Mouse (Mus musculus): ENCODE data around the gene Nbas. TPM values are rescaled to one million over a fixed set of nuclear protein-coding genes. Genes with fewer than 3 reads are reported as not detected.

Gene Nbas
- polyA plus RNA-seq, 1 experiment from 2014 or later: 12.9 TPM

GRCm38 (mm10) chr12:13597026-13597425, 328.1 kb downstream of the Nbas start:
- Histone ChIP-seq H3K27ac (ENCODE audit: low read length) (no peak overlapping the region), H3K9ac (replicated peaks; ENCODE audit: low read length) (no peak overlapping the region), H3K9me3 (ENCODE audit: low read length) (no peaks in the 10 kb centered on the region), H3K4me2 (replicated peaks; ENCODE audit: low read depth, low read length) (no peak overlapping the region), H3K4me1 (ENCODE audit: insufficient read depth, low read length) (peaks cover 6% of the 10 kb centered on the region; the same call in 1 of the 2 replicates), H3K27me3 (ENCODE audit: insufficient read depth, low read length) (no peaks in the 10 kb centered on the region), H3K4me3 (ENCODE audit: low read length) (no peak overlapping the region), H3K36me3 (ENCODE audit: insufficient read depth, low read length) (no peaks in the 10 kb centered on the region)
- ATAC-seq (ENCODE audit: low FRiP score, low TSS enrichment): no peak
- 76% methylated on average over 2 of the region's 2 CpGs for WGBS

- Histone ChIP-seq H3K9ac (replicated peaks; ENCODE audit: low read length) (no peak overlapping the region), H3K4me3 (ENCODE audit: low read length) (no peak overlapping the region), H3K36me3 (ENCODE audit: insufficient read depth, low read length) (no peaks in the 10 kb centered on the region), H3K9me3 (ENCODE audit: low read length) (no peaks in the 10 kb centered on the region), H3K27me3 (ENCODE audit: insufficient read depth, low read length) (no peaks in the 10 kb centered on the region), H3K4me2 (replicated peaks; ENCODE audit: low read depth, low read length) (no peak overlapping the region), H3K4me1 (ENCODE audit: insufficient read depth, low read length) (peaks cover 6% of the 10 kb centered on the region; the same call in 1 of the 2 replicates), H3K27ac (ENCODE audit: low read length) (no peak overlapping the region; the same call in 1 of the 2 replicates)
- WGBS: 21% methylated on average over 4 of the region's 4 CpGs
- peak; percentile 64; the same call in 1 of the 2 replicates for ATAC-seq (ENCODE audit: low FRiP score, low TSS enrichment)
Observed at GRCm38 (mm10) chr12:13598545-13598944, 329.6 kb downstream of the Nbas start.

GRCm38 (mm10) chr12:13602414-13602813, 333.5 kb downstream of the Nbas start:
- Histone ChIP-seq H3K4me2 (replicated peaks; ENCODE audit: low read depth, low read length) (no peak overlapping the region), H3K4me1 (ENCODE audit: insufficient read depth, low read length) (peaks cover 6% of the 10 kb centered on the region; the same call in 1 of the 2 replicates), H3K36me3 (ENCODE audit: insufficient read depth, low read length) (no peaks in the 10 kb centered on the region), H3K27me3 (ENCODE audit: insufficient read depth, low read length) (no peaks in the 10 kb centered on the region), H3K4me3 (ENCODE audit: low read length) (no peak overlapping the region), H3K27ac (ENCODE audit: low read length) (no peak overlapping the region), H3K9ac (replicated peaks; ENCODE audit: low read length) (no peak overlapping the region), H3K9me3 (ENCODE audit: low read length) (no peaks in the 10 kb centered on the region)
- ATAC-seq (ENCODE audit: low FRiP score, low TSS enrichment): no peak

- no peak overlapping the region for H3K9ac ChIP-seq (replicated peaks; ENCODE audit: low read length)
- H3K27ac ChIP-seq (ENCODE audit: low read length): no peak overlapping the region
- no peak for ATAC-seq (ENCODE audit: low FRiP score, low TSS enrichment)
- no peaks in the 10 kb centered on the region for H3K36me3 ChIP-seq (ENCODE audit: insufficient read depth, low read length)
- no peaks in the 10 kb centered on the region for H3K27me3 ChIP-seq (ENCODE audit: insufficient read depth, low read length)
- no peak overlapping the region for H3K4me3 ChIP-seq (ENCODE audit: low read length)
- H3K4me1 ChIP-seq (ENCODE audit: insufficient read depth, low read length): no peaks in the 10 kb centered on the region
- 80% methylated on average over 2 of the region's 2 CpGs for WGBS
- no peak overlapping the region for H3K4me2 ChIP-seq (replicated peaks; ENCODE audit: low read depth, low read length)
- no peaks in the 10 kb centered on the region for H3K9me3 ChIP-seq (ENCODE audit: low read length)
Observed at GRCm38 (mm10) chr12:13607021-13607420, 338.1 kb downstream of the Nbas start.

- H3K27ac ChIP-seq (ENCODE audit: low read length): no peak overlapping the region
- no peak overlapping the region for H3K4me3 ChIP-seq (ENCODE audit: low read length)
- H3K9me3 ChIP-seq (ENCODE audit: low read length): no peaks in the 10 kb centered on the region
- no peak overlapping the region for H3K9ac ChIP-seq (replicated peaks; ENCODE audit: low read length)
- no peak overlapping the region for H3K4me2 ChIP-seq (replicated peaks; ENCODE audit: low read depth, low read length)
- WGBS: 84% methylated on average over 11 of the region's 11 CpGs
- no peaks in the 10 kb centered on the region for H3K36me3 ChIP-seq (ENCODE audit: insufficient read depth, low read length)
- no peaks in the 10 kb centered on the region for H3K4me1 ChIP-seq (ENCODE audit: insufficient read depth, low read length)
- no peak for ATAC-seq (ENCODE audit: low FRiP score, low TSS enrichment)
- H3K27me3 ChIP-seq (ENCODE audit: insufficient read depth, low read length): no peaks in the 10 kb centered on the region
Observed at GRCm38 (mm10) chr12:13609027-13609426, 340.1 kb downstream of the Nbas start.

- ATAC-seq (ENCODE audit: low FRiP score, low TSS enrichment): no peak
- 16% methylated on average over 2 of the region's 2 CpGs for WGBS
- no peaks in the 10 kb centered on the region for H3K9me3 ChIP-seq (ENCODE audit: low read length)
Observed at GRCm38 (mm10) chr12:13613041-13613440, 344.1 kb downstream of the Nbas start.

GRCm38 (mm10) chr12:13615661-13616060, 346.7 kb downstream of the Nbas start:
- no peaks in the 10 kb centered on the region for H3K9me3 ChIP-seq (ENCODE audit: low read length)
- no peak overlapping the region for H3K27ac ChIP-seq (ENCODE audit: low read length)
- 82% methylated on average over 7 of the region's 7 CpGs for WGBS
- H3K27me3 ChIP-seq (ENCODE audit: insufficient read depth, low read length): no peaks in the 10 kb centered on the region
- H3K36me3 ChIP-seq (ENCODE audit: insufficient read depth, low read length): no peaks in the 10 kb centered on the region
- ATAC-seq (ENCODE audit: low FRiP score, low TSS enrichment): no peak
- H3K4me3 ChIP-seq (ENCODE audit: low read length): no peak overlapping the region
- H3K9ac ChIP-seq (replicated peaks; ENCODE audit: low read length): no peak overlapping the region
- H3K4me2 ChIP-seq (replicated peaks; ENCODE audit: low read depth, low read length): no peak overlapping the region
- no peaks in the 10 kb centered on the region for H3K4me1 ChIP-seq (ENCODE audit: insufficient read depth, low read length)

More at GRCm38 (mm10) chr12:13613041-13613440, 344.1 kb downstream of the Nbas start:
- Histone ChIP-seq H3K4me3 (ENCODE audit: low read length) (no peak overlapping the region), H3K27me3 (ENCODE audit: insufficient read depth, low read length) (no peaks in the 10 kb centered on the region), H3K9ac (replicated peaks; ENCODE audit: low read length) (no peak overlapping the region), H3K36me3 (ENCODE audit: insufficient read depth, low read length) (no peaks in the 10 kb centered on the region), H3K27ac (ENCODE audit: low read length) (no peak overlapping the region), H3K4me2 (replicated peaks; ENCODE audit: low read depth, low read length) (no peak overlapping the region), H3K4me1 (ENCODE audit: insufficient read depth, low read length) (no peaks in the 10 kb centered on the region)

GRCm38 (mm10) chr12:13622150-13622822, 353.4 kb downstream of the Nbas start:
- H3K36me3 ChIP-seq (ENCODE audit: insufficient read depth, low read length): no peaks in the 10 kb centered on the region
- no peak overlapping the region for H3K9ac ChIP-seq (replicated peaks; ENCODE audit: low read length)
- no peak overlapping the region for H3K27ac ChIP-seq (ENCODE audit: low read length)
- H3K9me3 ChIP-seq (ENCODE audit: low read length): no peaks in the 10 kb centered on the region
- WGBS: 88% methylated on average over 15 of the region's 15 CpGs
- H3K4me3 ChIP-seq (ENCODE audit: low read length): no peak overlapping the region
- ATAC-seq (ENCODE audit: low FRiP score, low TSS enrichment): no peak
- no peaks in the 10 kb centered on the region for H3K4me1 ChIP-seq (ENCODE audit: insufficient read depth, low read length)
- H3K27me3 ChIP-seq (ENCODE audit: insufficient read depth, low read length): no peaks in the 10 kb centered on the region
- no peak overlapping the region for H3K4me2 ChIP-seq (replicated peaks; ENCODE audit: low read depth, low read length)

GRCm38 (mm10) chr12:13626803-13627706, 358.1 kb downstream of the Nbas start:
- Histone ChIP-seq H3K9ac (replicated peaks; ENCODE audit: low read length) (no peak overlapping the region), H3K27me3 (ENCODE audit: insufficient read depth, low read length) (no peaks in the 10 kb centered on the region), H3K9me3 (ENCODE audit: low read length) (no peaks in the 10 kb centered on the region), H3K36me3 (ENCODE audit: insufficient read depth, low read length) (no peaks in the 10 kb centered on the region), H3K4me1 (ENCODE audit: insufficient read depth, low read length) (no peaks in the 10 kb centered on the region), H3K27ac (ENCODE audit: low read length) (no peak overlapping the region), H3K4me2 (replicated peaks; ENCODE audit: low read depth, low read length) (no peak overlapping the region), H3K4me3 (ENCODE audit: low read length) (no peak overlapping the region)
- WGBS: 66% methylated on average over 12 of the region's 12 CpGs
- no peak for ATAC-seq (ENCODE audit: low FRiP score, low TSS enrichment)
